Comparison of ENCODE assay signal across 17 mouse cellular contexts in the genomic region with DNA sequence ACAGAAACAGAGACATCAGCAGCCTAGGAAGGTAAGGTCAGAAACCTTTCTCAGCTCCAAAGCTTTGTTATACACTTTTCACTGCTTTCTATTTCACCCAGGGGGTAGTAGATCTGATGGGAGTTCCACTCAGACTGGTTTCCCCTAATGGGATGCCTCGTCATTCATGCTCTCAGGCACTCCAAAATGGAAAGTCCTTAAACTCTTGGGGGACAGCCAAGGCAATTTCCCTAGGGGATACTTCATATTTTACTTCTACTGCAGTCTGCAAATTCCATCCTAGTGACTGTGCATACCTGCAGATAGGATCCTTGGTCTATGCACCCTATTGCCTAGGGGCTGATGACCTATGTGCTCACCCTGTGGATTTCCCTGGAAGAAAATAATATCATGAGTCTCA.
A peak's percentile ranks its signal among the peaks of the same experiment; 100 is the strongest.
DNase-seq lines count a peak whose midpoint lies in the region; ATAC-seq and TF ChIP-seq lines count a peak whose summit lies in the region.
"Had no signal": no experiment of that assay in that cellular context is flagged by ENCODE, and none has a peak within 500 bp of the region (broad histone marks: within the 10 kb centered on the region; RNA-seq: fewer than 3 reads in every experiment).

No protein-coding gene starts in this region.

- no peak for TF ChIP-seq POLR2A in lung, adult 2 months (IDR thresholded peaks at IDR 0.05; ENCODE audit: borderline replicate concordance, extremely low read depth, low read depth, low read length)

- no peaks in the 10 kb centered on the region for H3K9me3 ChIP-seq in lung, embryonic 14.5 days (ENCODE audit: low read depth, low read length)
- H3K9me3 ChIP-seq in kidney, postnatal 0 days (replicated peaks; ENCODE audit: low read length), result no peaks in the 10 kb centered on the region
- no peaks in the 10 kb centered on the region for H3K9me3 ChIP-seq in midbrain, embryonic 13.5 days
- H3K9me3 ChIP-seq: embryonic facial prominence, embryonic 12.5 days; intestine, embryonic 15.5 days; limb, embryonic 12.5 days; liver, embryonic 15.5 days; midbrain, embryonic 15.5 days had no signal

- no peak overlapping the region for H3K27ac ChIP-seq in lung, embryonic 14.5 days (ENCODE audit: low read depth)
- H3K27ac ChIP-seq in kidney, postnatal 0 days, result no peak overlapping the region
- no peak overlapping the region for H3K27ac ChIP-seq in midbrain, embryonic 13.5 days
- H3K27ac ChIP-seq: embryonic facial prominence, embryonic 12.5 days; gastrocnemius, adult 2 months; intestine, embryonic 15.5 days; limb, embryonic 12.5 days; liver, embryonic 15.5 days; midbrain, embryonic 15.5 days had no signal

- TF ChIP-seq CTCF in lung, embryonic 14.5 days (IDR thresholded peaks at IDR 0.05; ENCODE audit: low read depth), result no peak
- TF ChIP-seq CTCF in lung, adult 2 months (IDR thresholded peaks at IDR 0.05; ENCODE audit: insufficient read depth, low read length), result no peak
- TF ChIP-seq CTCF in kidney, postnatal 0 days (IDR thresholded peaks at IDR 0.05; ENCODE audit: low read depth), result no peak

- WGBS in lung, embryonic 14.5 days, result 28% methylated on average over 1 of the region's 1 CpGs
- WGBS in lung, adult 2 months, result 53% methylated on average over 1 of the region's 1 CpGs
- WGBS in kidney, postnatal 0 days, result 59% methylated on average over 1 of the region's 1 CpGs
- WGBS in midbrain, embryonic 13.5 days, result 81% methylated on average over 1 of the region's 1 CpGs

- H3K4me3 ChIP-seq in lung, embryonic 14.5 days (ENCODE audit: low read depth, low read length), result no peak overlapping the region
- H3K4me3 ChIP-seq in lung, adult 2 months (replicated peaks; ENCODE audit: extremely low read depth, low read depth, low read length), result no peak overlapping the region
- H3K4me3 ChIP-seq in kidney, postnatal 0 days (replicated peaks; ENCODE audit: low read depth, low read length), result no peak overlapping the region
- H3K4me3 ChIP-seq in midbrain, embryonic 13.5 days (replicated peaks), result no peak overlapping the region
- H3K4me3 ChIP-seq: embryonic facial prominence, embryonic 12.5 days; gastrocnemius, adult 2 months; intestine, embryonic 15.5 days; limb, embryonic 12.5 days; liver, embryonic 15.5 days; midbrain, embryonic 15.5 days had no signal

- H3K4me2 ChIP-seq in lung, embryonic 14.5 days, result no peak overlapping the region; the same call in 1 of the 2 replicates
- H3K4me2 ChIP-seq in kidney, postnatal 0 days (ENCODE audit: low read length), result no peak overlapping the region
- no peak overlapping the region for H3K4me2 ChIP-seq in midbrain, embryonic 13.5 days (replicated peaks)
- H3K4me2 ChIP-seq: embryonic facial prominence, embryonic 12.5 days; intestine, embryonic 15.5 days; limb, embryonic 12.5 days; liver, embryonic 15.5 days; midbrain, embryonic 15.5 days had no signal

- H3K4me1 ChIP-seq in lung, embryonic 14.5 days (ENCODE audit: insufficient read depth), result 0 out of 2 replicates have a peak, but pooled peaks cover 5% of the 10 kb centered on the region
- H3K4me1 ChIP-seq in lung, adult 2 months (ENCODE audit: control insufficient read depth, insufficient read depth, low read length), result no peaks in the 10 kb centered on the region; the same call in 1 of the 2 replicates
- H3K4me1 ChIP-seq in kidney, postnatal 0 days (replicated peaks; ENCODE audit: insufficient read depth, low read length), result no peaks in the 10 kb centered on the region
- no peaks in the 10 kb centered on the region for H3K4me1 ChIP-seq in midbrain, embryonic 13.5 days (replicated peaks)
- H3K4me1 ChIP-seq: embryonic facial prominence, embryonic 12.5 days; intestine, embryonic 15.5 days; liver, embryonic 15.5 days; midbrain, embryonic 15.5 days had no signal

- H3K9ac ChIP-seq in lung, embryonic 14.5 days, result no peak overlapping the region
- H3K9ac ChIP-seq in kidney, postnatal 0 days (ENCODE audit: low read depth, low read length), result no peak overlapping the region
- H3K9ac ChIP-seq in midbrain, embryonic 13.5 days (replicated peaks), result no peak overlapping the region
- H3K9ac ChIP-seq: embryonic facial prominence, embryonic 12.5 days; intestine, embryonic 15.5 days; limb, embryonic 12.5 days; liver, embryonic 15.5 days; midbrain, embryonic 15.5 days had no signal

- peak; percentile 33; the same call in 1 of the 2 replicates for ATAC-seq in lung, embryonic 14.5 days (ENCODE audit: insufficient read depth)
- ATAC-seq in kidney, postnatal 0 days (replicated peaks; ENCODE audit: low FRiP score, low read depth), result no peak
- ATAC-seq in midbrain, embryonic 13.5 days, result no peak

- H3K36me3 ChIP-seq in lung, embryonic 14.5 days (ENCODE audit: insufficient read depth), result no peaks in the 10 kb centered on the region
- H3K36me3 ChIP-seq in kidney, postnatal 0 days (ENCODE audit: insufficient read depth, low read length), result no peaks in the 10 kb centered on the region
- H3K36me3 ChIP-seq in midbrain, embryonic 13.5 days, result no peaks in the 10 kb centered on the region
- H3K36me3 ChIP-seq: embryonic facial prominence, embryonic 12.5 days; intestine, embryonic 15.5 days; limb, embryonic 12.5 days; liver, embryonic 15.5 days; midbrain, embryonic 15.5 days had no signal

- H3K27me3 ChIP-seq in lung, embryonic 14.5 days (ENCODE audit: insufficient read depth, low read length), result no peaks in the 10 kb centered on the region
- H3K27me3 ChIP-seq in kidney, postnatal 0 days (ENCODE audit: insufficient read depth, low read length), result no peaks in the 10 kb centered on the region
- H3K27me3 ChIP-seq in midbrain, embryonic 13.5 days, result no peaks in the 10 kb centered on the region
- H3K27me3 ChIP-seq: embryonic facial prominence, embryonic 12.5 days; intestine, embryonic 15.5 days; limb, embryonic 12.5 days; liver, embryonic 15.5 days; midbrain, embryonic 15.5 days had no signal

- DNase-seq in heart, adult 8-10 months (ENCODE audit: low spot score), result peak; percentile 11
- no peak for DNase-seq in heart, adult 11 months
- peak; percentile 50 for DNase-seq in lung, embryonic 14.5 days
- DNase-seq in lung, adult 2 months, result no peak
- peak; percentile 9 for DNase-seq in kidney, postnatal 0 days (ENCODE audit: low spot score)
- DNase-seq in lung, postnatal 36 days, result peak; percentile 30
- DNase-seq: cerebellum, adult 11-12 months; gastrocnemius, adult 2 months; heart, adult 18-20 months; right cerebral cortex, adult 18-20 months; thymus, adult 18-20 months had no signal

Comparison
In these comparisons a context has a peak if more than half of its experiments do, and no peak if none do; other contexts are left out.
1. DNase-seq: peak in heart, adult 8-10 months (single experiment), lung, embryonic 14.5 days (single experiment), kidney, postnatal 0 days (single experiment) and lung, postnatal 36 days (single experiment); none in heart, adult 11 months (single experiment) and lung, adult 2 months (single experiment).